Mouse (Mus musculus): ENCODE measurements around the gene Tgfa.

DNA sequence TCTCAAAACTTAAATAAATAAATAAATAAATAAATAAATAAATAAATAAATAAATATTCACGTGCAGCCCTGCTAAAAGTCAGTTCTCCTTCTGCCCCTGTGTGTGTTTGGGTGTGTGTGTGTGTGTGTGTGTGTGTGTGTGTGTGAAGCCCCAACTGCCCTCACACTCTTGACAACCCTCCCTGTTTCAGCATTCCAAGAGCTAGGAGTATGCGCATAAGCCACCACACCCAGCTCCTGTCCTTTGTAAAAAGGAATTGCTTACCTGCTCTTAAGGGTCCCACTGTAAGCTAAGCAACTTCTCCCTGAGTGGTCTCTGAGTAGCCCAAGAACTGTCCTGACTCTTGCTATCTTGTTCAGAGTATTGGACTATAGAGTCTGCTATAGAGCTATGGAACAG lies 101.9 kb downstream of the Tgfa start:
- no peak for TF ChIP-seq CTCF (IDR thresholded peaks at IDR 0.05; ENCODE audit: low read depth)
- no peak for TF ChIP-seq EP300 (IDR thresholded peaks at IDR 0.05; ENCODE audit: low read depth)
